Mouse (Mus musculus): ENCODE measurements at regions not wholly inside any gene's neighbourhood (a gene's known extent, or its start where the extent isn't known, plus 50 kb on each side); places are given as distances from the start of the nearest gene placed in this dataset.
A peak's percentile ranks its signal among the peaks of the same experiment; 100 is the strongest.
"Not testable (repeated sequence)": the region's sequence is repeated elsewhere in the genome, so short reads cannot be mapped to it uniquely, and the experiment has no call there.

DNA sequence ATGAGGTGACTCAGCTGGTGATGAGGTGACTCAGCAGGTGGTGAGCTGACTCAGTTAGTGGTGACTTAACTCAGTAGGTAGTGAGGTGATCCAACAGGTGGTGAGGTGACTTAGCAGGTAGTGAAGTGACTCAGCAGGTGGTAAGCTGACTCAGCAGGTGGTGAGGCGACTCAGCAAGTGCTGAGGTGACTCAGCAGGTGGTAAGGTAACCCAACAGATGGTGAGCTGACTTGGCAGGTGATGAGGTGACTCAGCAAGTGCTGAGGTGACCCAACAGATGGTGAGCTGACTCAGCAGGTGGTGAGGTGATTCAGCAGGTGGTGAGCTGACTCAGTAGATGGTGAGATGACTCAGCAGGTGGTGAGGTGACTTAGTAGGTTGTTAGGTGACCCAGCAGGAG lies 103.7 kb upstream of the Pou3f3 start:
- H3K9me3 ChIP-seq (replicated peaks): no peaks in the 10 kb centered on the region
- H3K4me1 ChIP-seq (replicated peaks): no peaks in the 10 kb centered on the region
- H3K4me2 ChIP-seq: no peak overlapping the region
- no peaks in the 10 kb centered on the region for H3K27me3 ChIP-seq
- WGBS: 55% methylated on average over 1 of the region's 1 CpGs
- H3K36me3 ChIP-seq: no peaks in the 10 kb centered on the region
- H3K4me3 ChIP-seq: no peak overlapping the region
- H3K27ac ChIP-seq: no peak overlapping the region
- no peak for ATAC-seq (replicated peaks; ENCODE audit: insufficient number of reproducible peaks, insufficient read depth, low FRiP score, low read depth)
- H3K9ac ChIP-seq: no peak overlapping the region

DNA sequence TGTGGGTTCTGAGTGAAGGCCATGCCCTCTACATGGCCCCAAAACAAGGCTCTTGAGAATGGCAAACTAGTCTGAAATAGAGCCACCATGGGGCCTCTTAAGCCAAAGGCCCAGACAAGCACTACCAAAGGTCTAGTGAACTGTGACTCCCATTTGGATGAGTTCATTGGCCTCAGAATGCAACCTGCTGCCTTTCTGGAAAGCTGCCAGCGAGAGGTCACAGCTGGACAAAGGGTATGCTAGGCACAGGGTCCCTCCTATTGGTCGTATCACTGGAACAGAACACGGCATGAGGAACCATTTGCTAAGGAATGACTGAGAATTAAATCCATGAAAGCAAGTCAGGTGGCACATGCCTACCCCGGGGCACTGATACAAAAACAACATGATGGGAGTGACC lies 98.5 kb upstream of the Pou3f3 start:
- 83% methylated on average over 4 of the region's 4 CpGs for WGBS
- H3K27me3 ChIP-seq: no peaks in the 10 kb centered on the region
- no peaks in the 10 kb centered on the region for H3K36me3 ChIP-seq

DNA sequence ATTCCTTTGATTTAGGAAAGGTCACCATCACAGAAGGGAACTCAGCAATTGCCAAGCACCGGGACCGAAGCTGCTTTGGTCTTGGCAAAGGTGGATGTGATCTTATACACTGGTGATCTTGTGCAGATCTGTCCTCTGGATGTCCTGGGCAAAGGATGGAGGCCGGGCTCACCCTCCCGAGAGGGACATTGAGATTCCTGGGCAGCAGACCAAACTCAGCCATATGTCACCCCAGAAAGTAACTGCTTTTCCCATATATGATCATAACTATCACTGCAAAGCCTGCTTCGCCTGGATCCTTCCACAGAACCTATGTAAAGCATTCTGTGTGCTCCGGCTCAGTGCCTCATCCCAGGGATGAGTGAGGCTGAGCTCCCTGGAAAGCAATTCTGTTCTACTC lies 96.3 kb upstream of the Pou3f3 start:
- Histone ChIP-seq H3K4me2 (no peak overlapping the region), H3K27me3 (no peaks in the 10 kb centered on the region), H3K36me3 (no peaks in the 10 kb centered on the region), H3K9me3 (replicated peaks) (no peaks in the 10 kb centered on the region), H3K4me3 (no peak overlapping the region), H3K27ac (no peak overlapping the region), H3K4me1 (replicated peaks) (no peaks in the 10 kb centered on the region), H3K9ac (no peak overlapping the region)
- WGBS: 76% methylated on average over 6 of the region's 6 CpGs
- ATAC-seq (replicated peaks; ENCODE audit: insufficient number of reproducible peaks, insufficient read depth, low FRiP score, low read depth): no peak

More for the DNA sequence above, 98.5 kb upstream of the Pou3f3 start:
- Histone ChIP-seq H3K9me3 (replicated peaks) (no peaks in the 10 kb centered on the region), H3K9ac (no peak overlapping the region), H3K27ac (no peak overlapping the region), H3K4me2 (no peak overlapping the region), H3K4me1 (replicated peaks) (no peaks in the 10 kb centered on the region), H3K4me3 (no peak overlapping the region)
- ATAC-seq (replicated peaks; ENCODE audit: insufficient number of reproducible peaks, insufficient read depth, low FRiP score, low read depth): no peak

DNA sequence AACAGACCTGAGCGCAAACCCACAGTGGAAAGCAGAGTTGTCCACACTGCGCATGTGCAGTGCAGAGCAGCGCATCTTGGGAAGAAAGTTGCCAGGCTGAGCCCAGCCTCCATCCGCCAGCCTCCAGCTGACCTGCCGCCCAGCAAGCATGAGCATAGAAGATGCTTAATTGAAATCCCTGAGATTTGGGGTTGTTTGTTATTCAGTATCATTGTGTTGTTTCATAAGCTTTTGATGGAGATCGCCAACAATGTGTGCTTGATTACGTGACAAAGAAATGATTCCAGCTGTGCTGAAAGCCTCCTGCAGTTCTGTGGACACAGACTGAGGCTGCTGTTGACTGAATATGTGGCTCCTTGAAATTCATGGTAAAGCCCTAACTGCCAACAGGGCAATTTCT lies 89.3 kb upstream of the Pou3f3 start:
- 86% methylated on average over 7 of the region's 7 CpGs for WGBS
- H3K4me3 ChIP-seq: no peak overlapping the region
- no peaks in the 10 kb centered on the region for H3K4me1 ChIP-seq (replicated peaks)
- no peaks in the 10 kb centered on the region for H3K9me3 ChIP-seq (replicated peaks)
- no peak for ATAC-seq (replicated peaks; ENCODE audit: insufficient number of reproducible peaks, insufficient read depth, low FRiP score, low read depth)
- H3K27me3 ChIP-seq: no peaks in the 10 kb centered on the region
- no peak overlapping the region for H3K27ac ChIP-seq
- H3K9ac ChIP-seq: no peak overlapping the region
- no peak overlapping the region for H3K4me2 ChIP-seq
- H3K36me3 ChIP-seq: no peaks in the 10 kb centered on the region

DNA sequence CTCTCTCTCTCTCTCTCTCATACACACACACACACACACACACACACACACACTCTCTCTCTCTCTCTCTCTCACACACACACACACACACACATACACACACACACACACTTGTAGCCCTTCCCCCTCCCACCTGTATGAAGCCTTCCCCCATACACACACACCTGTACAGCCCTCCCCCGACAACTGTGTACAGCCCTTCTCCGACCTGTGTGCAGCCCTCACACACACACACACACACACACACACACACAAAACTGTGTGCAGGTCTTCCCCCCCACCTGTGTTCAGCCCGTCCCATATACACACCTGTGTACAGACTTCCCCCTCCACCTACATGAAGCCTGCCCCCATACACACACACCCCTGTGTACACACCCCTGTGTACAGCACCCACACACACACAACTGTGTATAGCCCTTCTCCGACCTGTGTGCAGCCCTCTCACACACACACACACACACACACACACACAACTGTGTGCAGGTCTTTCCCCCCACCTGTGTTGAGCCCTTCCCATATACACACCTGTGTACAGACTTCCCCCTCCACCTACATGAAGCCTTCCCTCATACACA lies 88.0 kb upstream of the Pou3f3 start:
- H3K27me3 ChIP-seq; H3K9me3 ChIP-seq (replicated peaks); H3K27ac ChIP-seq; H3K9ac ChIP-seq; H3K36me3 ChIP-seq; ATAC-seq (replicated peaks; ENCODE audit: insufficient number of reproducible peaks, insufficient read depth, low FRiP score, low read depth); H3K4me3 ChIP-seq; H3K4me2 ChIP-seq; H3K4me1 ChIP-seq (replicated peaks): not testable (repeated sequence)
- WGBS: 65% methylated on average over 4 of the region's 4 CpGs

DNA sequence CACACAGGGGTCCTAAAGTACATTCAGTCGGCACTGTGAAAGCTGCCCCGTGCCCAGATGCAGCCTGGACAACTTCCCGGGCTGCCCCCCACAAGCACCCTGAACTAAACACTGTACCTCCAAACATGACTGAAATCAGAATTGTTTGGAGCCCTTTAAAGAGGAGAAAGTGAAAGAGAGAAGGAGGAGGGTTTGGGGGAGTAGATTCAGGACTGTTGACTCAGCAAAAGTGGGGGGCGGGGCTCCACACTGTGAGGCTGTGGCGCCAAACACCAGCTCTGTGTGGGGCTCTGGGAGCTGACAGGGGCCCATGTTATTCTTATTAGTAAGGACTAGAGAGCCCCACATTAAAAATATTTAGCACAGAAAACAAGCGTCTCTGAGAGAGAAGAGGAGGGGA lies 71.8 kb upstream of the Pou3f3 start:
- no peaks in the 10 kb centered on the region for H3K36me3 ChIP-seq
- no peak for ATAC-seq (replicated peaks; ENCODE audit: insufficient number of reproducible peaks, insufficient read depth, low FRiP score, low read depth)
- no peak overlapping the region for H3K9ac ChIP-seq
- no peak overlapping the region for H3K27ac ChIP-seq
- H3K4me3 ChIP-seq: no peak overlapping the region
- H3K4me1 ChIP-seq (replicated peaks): no peaks in the 10 kb centered on the region
- H3K9me3 ChIP-seq (replicated peaks): no peaks in the 10 kb centered on the region
- H3K27me3 ChIP-seq: peaks cover 5% of the 10 kb centered on the region; the same call in 1 of the 2 replicates
- WGBS: 73% methylated on average over 6 of the region's 6 CpGs
- no peak overlapping the region for H3K4me2 ChIP-seq

DNA sequence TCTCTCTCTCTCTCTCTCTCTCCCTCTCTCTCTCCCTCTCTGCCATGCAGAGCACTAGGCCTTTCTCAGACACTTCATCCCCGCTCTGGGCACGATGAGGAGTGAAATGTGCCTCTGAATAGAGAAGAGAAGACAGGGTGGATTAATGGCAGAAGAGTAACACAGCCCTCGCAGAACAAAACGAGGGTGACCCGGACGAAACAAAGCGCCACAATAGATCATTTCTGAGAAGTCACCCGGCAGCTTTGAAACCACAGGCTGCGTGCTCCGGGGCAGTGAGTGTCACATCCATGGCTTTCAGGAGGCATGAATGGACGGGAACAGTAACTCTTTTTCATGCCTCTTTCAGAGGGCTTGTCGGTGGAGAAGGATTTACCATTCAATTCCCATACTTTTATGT lies 66.8 kb upstream of the Pou3f3 start:
- ATAC-seq (replicated peaks; ENCODE audit: insufficient number of reproducible peaks, insufficient read depth, low FRiP score, low read depth): no peak
- no peaks in the 10 kb centered on the region for H3K9me3 ChIP-seq (replicated peaks)
- no peak overlapping the region for H3K9ac ChIP-seq
- H3K27me3 ChIP-seq: peaks cover 5% of the 10 kb centered on the region
- no peak overlapping the region for H3K4me3 ChIP-seq
- H3K36me3 ChIP-seq: no peaks in the 10 kb centered on the region
- WGBS: 60% methylated on average over 12 of the region's 12 CpGs
- H3K27ac ChIP-seq: no peak overlapping the region
- no peak overlapping the region for H3K4me2 ChIP-seq
- H3K4me1 ChIP-seq (replicated peaks): peaks cover 10% of the 10 kb centered on the region

DNA sequence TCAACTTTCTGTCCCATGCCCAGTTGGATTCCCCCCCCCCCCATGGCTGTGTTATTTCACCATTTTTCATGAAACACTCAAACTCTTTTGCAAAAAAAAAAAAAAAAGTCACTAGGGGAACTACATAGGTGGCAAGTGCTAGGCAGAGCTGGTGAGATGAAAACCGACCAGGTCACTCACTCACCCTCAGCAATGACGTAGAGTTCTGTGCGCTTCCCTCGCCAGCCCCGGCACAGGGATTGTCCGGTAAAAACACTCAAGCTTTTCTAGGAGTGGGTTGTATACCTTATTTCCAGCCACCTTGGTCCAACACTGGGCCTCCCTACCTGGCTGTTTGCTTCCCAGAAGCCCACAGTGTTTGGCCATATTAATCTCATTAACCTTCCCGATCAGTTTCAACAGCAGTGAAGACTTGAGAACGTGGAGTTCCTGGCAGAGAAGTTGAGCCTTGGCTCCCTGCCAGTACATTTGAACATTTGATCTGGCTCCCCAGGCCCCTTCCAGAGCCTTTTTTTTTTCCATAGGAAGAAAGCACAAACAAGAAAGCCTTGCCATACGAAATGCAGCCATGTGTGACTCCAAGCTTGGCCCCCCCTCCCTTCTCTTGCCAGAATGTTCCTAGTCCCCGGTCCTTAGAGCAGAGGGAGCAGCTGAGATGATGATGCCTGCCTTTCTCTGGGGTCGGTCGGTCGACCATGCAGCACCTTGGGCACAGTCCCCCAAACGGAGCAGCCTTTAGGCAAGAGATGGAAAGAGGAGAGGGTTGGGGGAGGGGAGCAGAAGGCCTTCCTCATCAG lies 65.9 kb upstream of the Pou3f3 start:
- no peaks in the 10 kb centered on the region for H3K9me3 ChIP-seq (replicated peaks)
- H3K27ac ChIP-seq: no peak overlapping the region
- H3K4me3 ChIP-seq: no peak overlapping the region
- H3K36me3 ChIP-seq: no peaks in the 10 kb centered on the region
- ATAC-seq (replicated peaks; ENCODE audit: insufficient number of reproducible peaks, insufficient read depth, low FRiP score, low read depth): no peak
- 34% methylated on average over 14 of the region's 14 CpGs for WGBS
- peak overlapping the region; percentile 37 for H3K4me2 ChIP-seq
- peaks cover 5% of the 10 kb centered on the region for H3K27me3 ChIP-seq
- peaks cover 10% of the 10 kb centered on the region for H3K4me1 ChIP-seq (replicated peaks)
- H3K9ac ChIP-seq: no peak overlapping the region

DNA sequence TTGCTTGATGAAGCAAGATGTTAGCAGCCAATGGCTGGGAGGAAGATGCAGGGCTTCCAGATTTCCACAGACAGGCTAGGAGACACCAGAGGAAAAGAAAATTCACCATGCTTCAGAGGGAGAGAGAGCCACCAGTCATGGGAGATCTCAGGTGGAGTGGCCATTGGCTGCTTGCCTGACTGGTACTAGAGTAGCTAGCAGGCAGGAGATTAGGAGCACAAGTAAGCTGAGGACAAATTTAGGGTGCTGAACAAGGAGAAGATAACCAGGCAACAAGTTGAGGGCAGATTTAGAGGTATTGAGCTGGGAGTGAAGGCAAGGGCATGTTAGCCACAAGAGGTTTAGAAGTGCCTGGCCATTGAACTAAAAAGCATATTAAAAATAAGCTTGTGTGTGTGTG lies 63.3 kb upstream of the Pou3f3 start:
- Histone ChIP-seq H3K4me2 (no peak overlapping the region), H3K27me3 (peaks cover 3% of the 10 kb centered on the region; the same call in 1 of the 2 replicates), H3K4me1 (replicated peaks) (peaks cover 10% of the 10 kb centered on the region), H3K9me3 (replicated peaks) (no peaks in the 10 kb centered on the region), H3K4me3 (no peak overlapping the region), H3K27ac (no peak overlapping the region), H3K36me3 (no peaks in the 10 kb centered on the region), H3K9ac (no peak overlapping the region)
- peak; percentile 56; the same call in 1 of the 2 replicates for ATAC-seq (replicated peaks; ENCODE audit: insufficient number of reproducible peaks, insufficient read depth, low FRiP score, low read depth)

DNA sequence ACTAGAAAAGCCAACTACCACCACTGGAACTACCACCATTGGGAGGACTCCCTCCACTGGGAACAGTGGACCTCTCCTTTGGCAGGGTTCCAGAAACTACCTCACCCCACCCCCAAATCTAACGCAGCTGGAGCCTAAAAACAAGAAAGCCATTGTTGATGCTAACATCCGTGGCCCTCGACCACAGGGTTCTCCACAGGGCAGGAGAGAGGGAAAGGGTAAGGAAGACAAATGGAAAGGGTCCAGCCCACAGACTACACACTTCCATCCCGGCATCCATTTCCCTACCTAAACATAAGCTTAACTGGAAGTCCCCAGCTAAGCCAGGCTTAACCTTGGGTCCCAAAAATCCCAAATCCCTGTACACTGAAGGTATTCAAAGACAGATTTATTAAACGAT lies 59.0 kb upstream of the Pou3f3 start:
- H3K4me2 ChIP-seq: no peak overlapping the region
- peaks cover 3% of the 10 kb centered on the region; the same call in 1 of the 2 replicates for H3K4me1 ChIP-seq (replicated peaks)
- H3K27ac ChIP-seq: no peak overlapping the region
- no peaks in the 10 kb centered on the region for H3K36me3 ChIP-seq
- H3K9ac ChIP-seq: no peak overlapping the region
- WGBS: 59% methylated on average over 5 of the region's 5 CpGs
- no peak for ATAC-seq (replicated peaks; ENCODE audit: insufficient number of reproducible peaks, insufficient read depth, low FRiP score, low read depth)
- H3K4me3 ChIP-seq: no peak overlapping the region
- no peaks in the 10 kb centered on the region for H3K9me3 ChIP-seq (replicated peaks)
- H3K27me3 ChIP-seq: no peaks in the 10 kb centered on the region; the same call in 1 of the 2 replicates
